Mouse (Mus musculus) ovary, postnatal 36 days (tissue): ENCODE data around the gene Bivm.

Experiments
- DNase-seq: peaks from one replicate; pipeline ENCODE4 v3.0.0; 2022; ENCODE audit warnings: low spot score, mixed read lengths

Bivm gene

DNA sequence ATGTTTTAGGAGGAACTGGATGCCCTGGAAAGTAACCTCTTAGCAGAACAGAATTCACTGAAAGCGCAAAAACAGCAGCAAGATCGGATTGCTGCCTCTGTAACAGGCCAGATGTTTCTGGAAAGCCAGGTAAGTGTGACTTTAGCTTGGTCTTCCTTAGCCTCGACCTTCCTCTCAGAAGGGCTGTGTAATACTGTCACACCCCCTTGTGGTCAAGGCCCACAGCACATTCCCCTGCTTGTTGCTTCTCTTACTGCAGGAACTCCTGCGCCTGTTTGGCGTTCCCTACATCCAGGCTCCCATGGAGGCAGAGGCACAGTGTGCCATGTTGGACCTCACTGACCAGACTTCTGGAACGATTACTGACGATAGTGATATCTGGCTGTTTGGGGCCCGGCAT, 55.1 kb downstream of the Bivm start:
- no peak for DNase-seq

DNA sequence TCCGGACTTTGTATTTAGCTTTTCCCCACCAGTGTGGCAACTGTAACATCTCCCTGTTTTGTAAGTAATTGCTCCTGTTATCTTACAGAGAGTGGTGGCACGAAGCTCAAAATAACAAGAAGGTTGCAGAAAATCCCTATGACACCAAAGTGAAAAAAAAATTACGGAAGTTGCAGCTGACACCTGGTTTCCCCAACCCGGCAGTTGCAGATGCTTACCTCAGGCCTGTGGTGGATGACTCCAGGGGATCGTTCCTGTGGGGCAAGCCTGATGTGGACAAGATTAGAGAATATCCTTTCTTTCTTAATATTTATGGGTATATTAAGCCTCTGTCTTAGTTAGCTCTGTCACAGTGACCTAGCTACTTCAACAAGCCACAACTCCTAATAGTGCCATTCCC, 59.3 kb downstream of the Bivm start:
- no peak for DNase-seq

DNA sequence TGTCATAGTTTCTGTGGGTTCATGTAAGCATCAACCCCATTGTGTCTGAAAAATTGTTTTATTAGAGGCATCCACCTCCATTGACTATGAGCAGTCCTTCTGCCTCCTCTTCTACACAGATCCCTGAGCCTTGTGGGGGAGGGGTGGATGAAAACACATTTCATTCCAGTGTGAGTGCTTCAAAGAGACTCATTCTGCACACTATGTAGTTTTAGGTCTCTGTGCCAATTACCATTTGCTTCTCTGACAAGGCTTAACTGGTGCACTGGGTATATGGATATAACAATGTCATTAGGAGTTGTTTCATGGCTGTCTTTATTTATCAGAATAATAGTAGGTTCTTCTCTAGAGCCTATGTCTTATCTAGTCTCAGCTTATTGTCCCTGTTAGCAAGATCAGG, 67.6 kb downstream of the Bivm start:
- DNase-seq: no peak
